Mouse (Mus musculus) erythroid progenitor cell, adult 5-6 weeks (primary cell): ENCODE results near the gene Mapk6. TPM values are rescaled to one million over a fixed set of nuclear protein-coding genes. Genes with fewer than 3 reads are reported as not detected.
"Not testable (repeated sequence)": the region's sequence is repeated elsewhere in the genome, so short reads cannot be mapped to it uniquely, and the experiment has no call there.

Source experiments
- ATAC-seq: replicated peaks from 2 replicates; pipeline ENCODE4 v1.8.0; 2016; ENCODE audit warnings: moderate number of reproducible peaks, mild to moderate bottlenecking, moderate TSS enrichment, inconsistent platforms; ENCODE audit not compliant: poor library complexity, low FRiP score, severe bottlenecking
- total RNA-seq, 2 experiments: library from RNA; stranded (forward) in 1 of 2; stranded (reverse) in 1 of 2; fragments of 150-400 nt in 1 of 2; fragments of 186-747, 209-891 nt in 1 of 2; gene quantifications; 2 replicates each; pipeline versions ENCODE4 v1.2.3 to v1.2.4; 2015 to 2017; ENCODE audit warnings: low replicate concordance in 2 of 2

Gene Mapk6
- total RNA-seq (2015; ENCODE audit: low replicate concordance) (7.1 and 8.3 TPM in 2 replicates), total RNA-seq (2017; ENCODE audit: low replicate concordance) (4.1 and 6.8 TPM in 2 replicates)

DNA sequence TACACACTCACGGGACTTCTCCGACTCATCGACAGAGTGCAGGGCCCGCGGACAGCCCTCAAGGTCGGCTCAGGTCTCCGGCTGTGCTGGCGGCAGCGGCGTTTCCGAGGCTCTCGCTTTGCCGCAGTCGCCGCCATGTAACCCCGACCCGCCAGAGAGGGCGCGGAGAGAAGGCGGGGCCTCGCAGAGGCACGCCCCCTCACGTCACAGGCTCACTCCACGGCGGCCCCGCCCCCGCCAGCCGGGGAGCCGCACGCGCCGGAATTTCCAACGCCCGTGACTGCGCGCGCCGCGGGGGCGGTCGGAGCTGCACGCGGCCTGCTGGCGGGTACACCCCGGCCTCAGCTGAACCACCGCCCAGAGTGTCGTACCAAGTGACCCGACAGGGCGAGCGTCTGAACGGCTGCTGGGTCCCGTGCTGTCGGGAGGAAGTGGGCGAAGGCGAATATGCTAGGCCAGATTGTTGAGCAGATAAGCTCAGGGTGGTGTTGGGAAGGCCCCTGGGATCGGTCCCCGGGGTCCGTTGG is at the start of gene Mapk6:
Gene Mapk6 (minus strand): TSS at position 154 of the 527 bp plus-strand sequence.
- peak; percentile 91 for ATAC-seq

DNA sequence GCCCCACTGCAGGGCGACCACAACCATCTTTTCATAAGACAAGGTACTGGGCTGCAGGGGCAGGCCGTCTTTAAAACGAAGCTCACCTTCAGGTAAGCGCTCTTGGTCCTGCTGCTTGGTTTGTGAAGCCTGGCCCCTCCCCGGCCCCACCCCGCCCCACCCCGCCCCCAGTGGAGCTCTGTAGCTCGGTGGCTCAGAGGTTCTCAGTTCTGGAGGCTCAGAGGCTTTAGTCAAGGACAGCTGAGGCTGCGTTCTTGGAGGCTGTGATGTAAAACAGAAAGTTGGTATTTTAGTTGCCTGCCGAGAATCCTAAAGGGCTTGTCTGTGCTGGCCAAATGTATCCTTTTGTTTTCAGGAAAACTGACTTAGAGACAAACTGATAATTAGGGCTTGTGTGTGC is 45.9 kb upstream of the Mapk6 start:
- no peak for ATAC-seq

DNA sequence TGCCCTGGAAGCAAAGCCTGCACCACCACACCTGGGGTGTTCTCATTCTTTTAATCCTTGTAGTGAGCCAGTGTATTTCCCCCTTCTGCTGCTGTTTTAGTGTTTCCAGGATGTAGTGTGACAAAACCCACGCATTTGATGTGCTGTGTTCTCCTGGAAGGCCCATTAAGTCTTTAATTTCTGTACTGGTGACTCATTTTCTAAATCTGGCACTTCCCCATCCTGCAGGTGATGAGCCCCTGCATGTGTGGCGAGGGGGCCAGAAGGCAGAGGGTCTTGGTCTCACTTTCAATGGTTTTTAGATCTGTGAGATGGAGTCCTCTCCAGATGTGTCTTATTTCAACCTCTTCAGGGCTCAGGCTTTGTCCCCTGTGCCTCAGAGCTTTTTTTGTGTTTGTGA is 44.2 kb upstream of the Mapk6 start:
- no peak for ATAC-seq

DNA sequence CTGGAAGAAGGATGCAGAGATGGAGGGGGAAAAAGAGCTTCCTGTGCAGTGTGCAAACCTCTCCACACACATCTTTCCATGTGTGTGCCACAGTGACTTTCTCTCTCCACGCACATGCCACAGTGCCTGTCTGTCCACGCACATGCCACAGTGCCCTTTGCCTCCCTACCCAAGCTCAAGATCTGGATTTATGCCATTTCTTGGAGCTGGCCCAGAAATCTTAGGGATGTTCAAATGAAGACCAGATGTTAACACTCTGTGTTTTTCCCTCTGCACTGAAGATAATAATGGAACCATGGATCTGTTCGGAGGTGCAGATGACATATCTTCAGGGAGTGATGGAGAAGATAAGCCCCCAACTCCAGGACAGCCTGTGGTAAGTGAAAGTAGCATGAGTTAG is 38.2 kb upstream of the Mapk6 start:
- no peak for ATAC-seq

DNA sequence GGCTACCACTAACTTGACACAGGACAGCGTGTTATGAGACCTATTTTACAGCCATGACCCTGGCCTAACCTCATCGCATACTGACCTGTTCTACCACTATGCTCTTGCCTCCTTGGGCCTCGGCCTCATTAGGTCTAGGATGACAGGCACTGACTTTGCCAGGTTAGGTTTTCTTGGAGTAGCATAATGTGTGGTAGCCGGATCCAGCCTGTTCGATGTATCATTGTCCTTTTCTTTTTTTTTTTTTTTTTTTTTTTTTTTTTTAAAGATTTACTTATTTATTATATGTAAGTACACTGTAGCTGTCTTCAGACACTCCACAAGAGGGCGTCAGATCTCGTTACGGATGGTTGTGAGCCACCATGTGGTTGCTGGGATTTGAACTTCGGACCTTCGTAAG is 36.8 kb upstream of the Mapk6 start:
- ATAC-seq, result not testable (repeated sequence)

DNA sequence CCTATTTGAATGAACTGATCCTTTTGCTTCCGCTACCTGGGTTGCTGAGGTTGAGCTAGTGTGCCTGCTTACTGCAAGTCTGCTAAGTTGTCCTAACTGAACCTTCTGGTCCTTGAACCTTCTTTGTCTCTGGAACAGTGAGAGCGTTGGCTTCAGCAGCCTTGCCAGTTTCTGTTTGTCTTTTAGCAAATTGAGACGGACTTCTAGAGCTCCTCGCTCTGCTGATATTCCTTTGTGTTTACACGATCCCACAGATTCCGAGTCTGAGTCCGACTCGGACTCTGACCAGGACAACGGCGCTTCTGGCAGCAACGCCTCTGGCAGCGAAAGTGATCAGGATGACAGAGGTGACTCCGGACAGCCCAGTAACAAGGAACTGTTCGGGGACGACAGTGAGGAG is 35.2 kb upstream of the Mapk6 start:
- no peak for ATAC-seq

DNA sequence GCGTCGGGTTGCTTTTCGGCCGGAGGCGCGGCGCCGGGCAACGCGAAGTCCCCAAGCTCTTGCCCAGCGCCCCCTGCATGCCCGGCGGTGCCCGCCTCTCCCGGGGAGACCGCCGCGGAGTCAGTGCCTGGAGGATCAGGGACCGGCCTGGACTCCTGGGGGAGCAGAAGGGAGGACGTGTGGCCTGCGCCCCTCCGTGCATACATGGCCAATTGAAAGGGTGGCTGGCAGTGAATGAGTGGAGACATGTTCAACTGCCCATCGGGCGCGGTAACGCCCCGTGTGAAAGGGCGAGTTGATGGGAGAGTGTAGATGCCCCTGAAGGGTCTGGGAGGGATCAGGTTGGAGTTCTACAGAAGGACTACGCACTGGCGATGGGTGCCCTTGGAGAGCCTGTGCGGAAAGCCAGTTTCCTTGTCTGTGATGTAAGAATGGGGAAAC is 31.9 kb upstream of the Mapk6 start:
- ATAC-seq, result peak; percentile 75

DNA sequence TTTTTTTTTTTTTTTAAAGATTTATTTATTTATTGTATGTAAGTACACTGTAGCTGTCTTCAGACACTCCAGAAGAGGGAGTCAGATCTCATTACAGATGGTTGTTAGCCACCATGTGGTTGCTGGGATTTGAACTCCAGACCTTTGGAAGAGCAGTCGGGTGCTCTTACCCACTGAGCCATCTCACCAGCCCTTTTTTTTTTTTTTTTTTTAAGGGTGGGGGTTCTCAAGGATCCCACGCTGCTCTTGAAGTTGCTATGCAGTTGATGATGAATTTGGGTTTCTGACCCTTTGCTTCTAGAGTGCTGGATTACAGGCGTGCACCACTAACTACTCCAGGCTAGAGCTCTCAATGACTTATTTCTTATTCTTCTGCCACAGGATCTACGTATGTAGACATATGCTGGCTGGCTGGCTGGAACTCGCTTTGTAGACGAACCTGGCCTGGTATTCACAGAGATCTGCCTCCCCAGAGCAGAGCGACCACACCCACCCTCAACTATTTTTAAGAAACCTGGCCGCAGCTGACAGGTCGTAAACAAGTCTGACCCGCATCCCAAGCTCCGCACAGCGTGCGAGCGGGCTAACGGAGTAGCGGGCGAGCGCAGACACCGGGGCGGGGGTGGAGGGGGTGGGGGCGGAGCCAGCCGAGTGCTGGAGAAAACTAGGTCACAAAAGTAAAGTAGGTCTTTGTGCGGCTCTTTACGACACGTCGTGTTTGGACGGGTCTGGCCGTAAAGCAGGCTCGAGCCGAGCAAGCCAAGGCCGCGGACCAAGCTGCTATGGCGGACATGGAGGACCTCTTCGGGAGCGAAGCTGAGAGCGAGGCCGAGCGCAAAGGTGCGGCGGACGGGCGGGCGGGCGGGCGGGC is 31.2 kb upstream of the Mapk6 start, which contains the start of gene Leo1:
Gene Leo1 (plus strand): TSS at position 729 of the 871 bp plus-strand sequence.
- ATAC-seq, result peak; percentile 86

DNA sequence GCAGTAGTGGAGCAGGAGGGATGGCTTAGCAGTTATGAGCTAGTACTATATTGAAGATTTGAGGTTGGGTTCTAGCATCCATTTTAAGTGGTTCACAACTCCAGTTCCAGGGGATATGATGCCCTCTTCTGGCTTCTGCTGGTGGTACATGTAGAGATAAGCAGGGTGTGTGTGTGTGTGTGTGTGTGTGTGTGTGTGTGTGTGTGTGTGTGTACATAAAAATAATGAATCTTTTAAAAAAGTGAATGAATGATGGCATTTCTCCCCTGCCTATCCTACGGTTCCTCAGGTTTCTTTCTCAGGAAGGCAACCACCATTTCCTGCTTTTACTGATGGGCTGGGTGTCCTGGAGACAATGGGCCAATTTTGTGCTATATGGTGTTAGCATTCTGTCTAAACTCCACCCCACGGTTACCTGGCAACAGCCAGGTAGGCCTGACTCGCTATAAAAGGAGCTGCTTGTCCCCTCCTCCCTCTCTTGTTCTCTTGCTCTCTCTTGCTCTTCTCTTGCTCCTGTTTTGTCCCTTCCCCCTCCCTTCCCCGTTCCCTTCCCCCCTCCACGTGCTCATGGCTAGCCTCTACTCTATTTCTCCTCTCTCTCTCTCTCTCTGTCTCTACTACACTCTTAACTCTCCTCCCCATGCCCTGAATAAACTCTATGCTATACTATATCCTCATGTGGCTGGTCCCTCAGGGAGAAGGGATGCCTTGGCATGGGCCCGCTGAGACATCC is 28.0 kb upstream of the Mapk6 start:
- ATAC-seq, result no peak

DNA sequence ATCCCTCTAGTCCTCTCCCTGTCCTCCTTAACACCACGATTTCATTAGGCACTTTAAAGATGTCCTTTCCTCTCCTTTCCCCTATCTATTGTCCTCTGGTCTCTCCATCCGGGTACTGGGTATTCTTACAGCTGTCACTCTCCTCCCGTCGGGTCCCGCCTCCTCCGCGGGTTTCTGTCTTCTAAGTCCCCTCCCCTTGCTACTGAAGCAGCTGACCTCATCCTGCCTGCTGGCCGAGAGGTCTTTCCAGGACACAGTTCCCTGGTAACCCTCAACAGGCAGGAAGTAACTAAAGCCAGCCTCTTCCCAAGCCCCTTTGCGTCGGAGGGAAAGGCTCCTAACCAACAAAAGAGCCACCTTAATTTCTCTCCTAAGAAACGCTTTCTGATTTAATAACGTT is 26.1 kb upstream of the Mapk6 start:
- no peak for ATAC-seq

DNA sequence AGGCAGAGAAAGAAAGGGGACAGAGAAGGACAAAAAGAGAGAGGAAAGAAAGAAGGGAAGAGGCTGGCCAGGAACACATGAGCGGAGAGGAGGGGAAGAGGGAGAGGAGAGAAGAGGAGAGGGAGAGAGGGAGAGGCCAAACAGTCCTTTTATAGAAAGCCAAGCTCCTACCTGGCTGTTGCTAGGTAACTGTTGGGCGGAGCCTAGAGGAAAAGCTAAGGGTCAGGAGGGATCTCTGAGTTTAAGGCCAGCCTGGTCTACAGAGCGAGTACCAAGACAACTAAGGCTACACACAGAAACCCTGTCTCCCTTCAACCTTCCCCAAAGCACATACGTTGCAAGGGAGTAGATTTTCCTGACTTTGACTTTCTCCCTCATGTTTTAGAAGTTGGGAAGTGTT is 25.5 kb upstream of the Mapk6 start:
- ATAC-seq, result no peak

DNA sequence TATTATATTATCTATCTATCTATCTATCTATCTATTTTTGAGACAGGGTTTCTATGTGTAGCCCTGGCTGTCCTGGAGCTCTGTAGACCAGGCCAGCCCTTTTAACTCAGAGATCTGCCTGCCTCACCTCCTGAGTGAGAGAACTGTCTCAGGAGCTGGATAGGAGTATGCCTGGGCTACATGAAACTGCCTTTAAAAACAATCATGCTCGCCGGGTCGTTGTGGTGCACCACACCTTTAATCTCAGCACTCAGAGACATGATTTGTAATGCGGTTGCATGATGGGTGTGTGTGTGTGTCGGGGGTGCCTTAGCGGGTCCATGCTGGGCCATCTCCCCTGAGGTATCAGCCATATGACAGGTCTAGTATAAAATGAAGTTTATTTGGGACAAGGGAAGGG is 25.1 kb upstream of the Mapk6 start:
- ATAC-seq, result no peak

DNA sequence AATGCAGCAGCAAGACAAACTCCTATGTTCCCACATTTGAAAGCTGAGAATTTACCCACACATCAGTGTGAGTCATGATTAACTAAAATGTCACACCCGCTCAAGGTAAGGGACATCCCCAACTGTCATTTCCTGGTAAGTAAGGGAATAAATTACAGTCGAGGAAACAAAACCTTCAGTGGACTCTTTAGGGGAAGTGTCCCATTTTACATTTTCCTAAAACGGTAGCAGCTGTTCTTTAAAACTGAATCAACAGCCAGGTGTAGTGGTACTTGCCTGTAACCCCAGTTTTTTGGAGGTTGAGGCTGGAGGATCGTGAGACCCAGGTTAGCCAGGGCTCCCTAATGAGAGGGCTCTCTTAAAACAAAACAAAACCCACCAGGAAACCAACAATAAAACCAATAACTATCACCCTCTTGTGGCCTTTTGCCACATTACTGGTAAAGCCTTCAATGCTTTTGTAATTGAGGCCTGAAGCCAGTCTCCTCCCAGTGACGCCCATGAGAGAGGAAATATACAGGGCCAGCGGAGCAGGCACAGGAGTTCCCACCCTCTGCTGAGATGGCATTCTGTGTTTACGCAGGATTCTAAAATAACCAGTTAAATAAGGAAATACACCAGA is 24.5 kb upstream of the Mapk6 start:
- no peak for ATAC-seq

DNA sequence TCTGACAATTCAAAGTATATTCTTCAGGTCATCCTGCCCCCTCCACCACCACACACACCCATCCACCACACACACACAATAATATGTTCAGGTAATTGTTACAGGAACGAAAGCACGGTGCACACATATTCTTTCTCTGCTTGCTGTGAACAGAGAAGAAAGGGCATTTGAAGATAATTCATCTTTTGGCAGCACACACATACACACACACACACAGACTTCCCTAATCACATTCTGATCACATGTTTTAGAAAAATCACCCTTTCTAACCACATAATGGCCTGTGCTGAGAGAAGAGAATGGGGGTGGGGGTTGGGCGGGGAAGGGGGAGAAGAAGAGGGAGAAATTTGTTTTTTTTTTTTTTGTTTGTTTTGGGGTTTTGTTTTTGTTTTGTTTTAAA is 22.9 kb upstream of the Mapk6 start:
- ATAC-seq, result no peak

DNA sequence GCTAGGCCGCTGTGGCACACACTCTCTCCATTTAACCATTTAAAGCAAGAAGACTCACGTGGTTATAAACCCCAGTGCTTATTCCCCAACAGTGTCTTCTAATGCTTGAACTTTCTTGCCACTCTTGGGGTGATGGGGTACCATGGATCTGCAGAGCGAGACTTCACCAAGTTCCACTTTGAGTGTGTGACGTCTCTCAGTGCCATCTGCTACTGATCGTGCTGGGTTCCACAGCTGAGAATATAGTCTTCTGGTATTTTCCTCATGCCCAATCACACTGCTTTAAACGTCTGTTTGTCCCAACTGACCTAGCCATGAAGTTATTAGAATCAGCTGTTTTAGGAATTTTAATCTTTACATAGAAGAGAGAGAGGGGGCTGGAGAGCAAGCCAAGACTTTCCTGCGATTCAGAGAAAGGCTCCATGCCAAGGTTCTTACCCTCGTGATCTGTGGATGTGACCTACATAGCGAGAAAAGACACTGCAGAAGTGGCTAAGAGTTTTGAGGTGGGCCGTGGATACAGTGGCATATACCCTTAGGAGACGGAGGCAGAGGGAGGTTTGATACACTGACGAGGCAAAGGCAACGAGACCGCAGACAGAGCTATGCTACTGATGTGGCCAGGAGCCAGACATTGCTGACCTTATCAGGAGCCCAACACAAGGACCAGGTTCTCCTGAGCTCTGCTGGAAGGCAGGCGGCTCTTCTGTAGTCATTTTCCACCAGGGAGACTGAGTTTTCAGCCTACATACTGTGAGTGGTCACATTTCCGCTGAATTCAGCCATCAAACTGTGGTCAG is 21.2 kb upstream of the Mapk6 start:
- peak; percentile 64 for ATAC-seq

DNA sequence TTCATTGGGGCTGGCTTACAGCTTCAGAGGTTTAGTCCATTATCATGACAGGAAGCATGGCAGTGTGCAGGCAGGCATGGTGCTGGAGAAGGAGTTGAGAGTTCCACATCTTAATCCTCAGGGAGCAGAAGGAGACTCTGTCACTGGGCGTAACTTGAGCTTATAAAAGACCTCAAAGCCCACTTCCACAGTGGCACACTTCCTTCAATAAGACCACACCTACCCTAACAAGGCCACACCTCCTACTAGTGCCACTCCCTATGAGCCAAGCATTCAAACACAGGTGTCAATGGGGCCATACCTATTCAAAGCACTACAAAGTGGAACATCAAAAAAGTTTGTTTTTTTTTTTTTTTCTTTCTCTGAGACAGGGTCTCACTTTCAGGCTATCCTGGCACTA is 19.9 kb upstream of the Mapk6 start:
- no peak for ATAC-seq

DNA sequence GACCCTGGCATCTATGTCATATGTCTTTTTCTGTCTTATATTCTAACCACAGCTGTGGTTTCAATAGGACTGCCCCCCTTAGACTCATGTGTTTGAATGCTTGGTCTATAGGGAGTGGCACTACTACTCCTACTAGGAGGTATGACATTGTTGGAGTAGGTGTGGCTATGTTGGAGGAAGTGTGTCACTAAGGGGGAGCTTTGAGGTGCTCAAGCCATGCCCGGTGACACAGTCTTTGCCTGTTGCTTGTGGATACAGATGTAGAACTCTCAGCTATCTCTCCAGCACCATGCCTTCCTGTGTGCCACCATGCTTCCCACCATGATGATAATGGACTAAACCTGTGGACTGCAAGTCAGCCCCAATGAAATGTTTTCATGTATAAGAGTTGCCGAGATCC is 19.2 kb upstream of the Mapk6 start:
- ATAC-seq, result no peak

DNA sequence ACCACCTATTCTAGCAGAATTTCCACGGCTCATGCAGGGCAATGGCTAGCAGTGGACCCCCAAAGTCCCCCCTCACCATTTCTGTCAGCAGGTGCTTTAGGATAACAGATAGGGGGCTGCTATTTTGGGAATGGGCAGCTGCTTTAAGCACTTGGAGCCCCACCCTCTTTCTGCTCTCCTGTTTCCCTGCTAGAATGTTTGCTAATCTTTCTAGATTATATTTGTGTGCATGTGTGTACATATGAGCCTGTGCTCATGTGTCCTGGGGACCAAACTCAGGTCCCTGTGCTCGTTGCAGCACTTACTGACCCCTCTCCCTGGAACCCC is 18.4 kb upstream of the Mapk6 start:
- ATAC-seq, result no peak

DNA sequence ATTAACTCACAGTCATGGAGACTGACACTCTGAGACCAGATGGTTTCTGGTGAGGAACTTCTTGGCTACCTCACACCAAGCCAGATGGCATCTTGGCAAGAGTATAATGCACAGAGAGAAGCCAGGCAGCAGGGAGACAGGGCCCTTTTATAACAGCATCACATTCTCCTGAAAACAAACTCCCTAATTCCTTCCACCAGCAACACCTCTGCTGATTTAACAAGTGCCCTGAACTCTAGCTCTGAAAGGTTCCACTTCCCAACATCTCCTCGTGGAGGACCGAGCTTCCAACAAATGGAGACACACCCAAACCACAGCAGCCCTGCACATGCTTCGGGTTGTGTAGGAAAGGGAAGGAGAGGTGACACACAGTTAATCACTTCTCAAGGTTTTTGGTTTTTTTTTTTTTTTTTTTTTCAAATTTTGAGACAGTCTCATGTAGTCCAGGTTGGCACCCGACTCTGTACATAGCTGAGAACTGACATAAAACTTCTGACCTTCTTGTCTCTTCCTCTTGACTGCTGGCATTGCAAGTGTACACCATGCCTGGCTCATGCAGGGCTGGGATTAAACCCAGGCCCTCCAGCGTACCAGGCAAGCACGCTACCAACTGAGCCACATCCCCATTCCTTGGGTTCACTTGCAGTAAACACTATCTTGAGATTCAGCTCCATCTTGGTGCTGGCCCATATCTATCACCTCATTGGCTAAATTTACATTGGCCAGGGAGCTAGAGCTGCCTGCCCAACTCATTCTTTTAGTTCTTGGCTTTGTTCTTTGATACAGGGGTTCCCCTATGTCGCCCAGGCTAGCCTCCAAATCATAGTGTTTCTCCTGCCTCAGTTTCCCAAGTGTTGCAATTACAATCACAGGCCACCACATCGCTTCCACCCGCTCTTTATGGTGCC is 17.8 kb upstream of the Mapk6 start:
- ATAC-seq, result no peak
